Mouse (Mus musculus) E14TG2a.4 (cell line): ENCODE data around the gene Tmem207.

Source experiments
- H3K27me3 ChIP-seq: 2 replicates; pipeline ENCODE4 v1.6.1; 2014; ENCODE audit warnings: low read length, control low read depth; ENCODE audit not compliant: insufficient read depth
- H3K36me3 ChIP-seq: 2 replicates; pipeline ENCODE4 v1.6.1; 2014; ENCODE audit warnings: low read length, control low read depth; ENCODE audit not compliant: insufficient read depth
- H3K4me1 ChIP-seq: replicated peaks from 2 replicates; pipeline ENCODE4 v1.6.1; 2014; ENCODE audit warnings: low read depth, low read length, control low read depth
- H3K4me3 ChIP-seq: replicated peaks from 2 replicates; pipeline ENCODE4 v1.5.1; 2014; ENCODE audit warnings: mild to moderate bottlenecking, low read length
- H3K9me3 ChIP-seq: 2 replicates; pipeline ENCODE4 v1.6.1; 2014; ENCODE audit warnings: low read length, control low read depth
- CTCF ChIP-seq: conservative IDR thresholded peaks from 2 replicates; pipeline ENCODE4 v1.5.1; 2014; ENCODE audit warnings: low read length
- NANOG ChIP-seq: IDR thresholded peaks from 2 replicates; pipeline ENCODE4 v1.6.1; 2014; ENCODE audit warnings: borderline replicate concordance, low read length, mixed read lengths
- POU5F1 ChIP-seq: IDR thresholded peaks from 2 replicates; pipeline ENCODE4 v1.6.1; 2014; ENCODE audit warnings: low read length, borderline replicate concordance

Tmem207 gene

DNA sequence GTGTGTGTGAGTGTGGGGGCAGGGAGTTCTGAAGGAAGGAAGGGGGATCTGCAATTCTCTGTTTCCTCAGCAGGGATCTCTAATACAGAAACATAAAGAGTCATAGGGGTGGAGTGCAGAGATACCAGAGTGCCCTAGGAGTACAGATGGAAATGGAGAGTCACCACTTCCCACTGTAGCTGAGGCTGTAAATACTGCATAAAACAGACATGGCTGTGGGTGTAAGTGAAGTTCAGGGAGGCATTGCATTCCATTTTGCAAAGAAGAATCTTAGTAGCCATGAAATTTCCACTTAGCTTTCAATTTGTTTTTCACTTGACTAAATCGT lies 20.3 kb upstream of the Tmem207 start:
- Histone ChIP-seq H3K4me3 (no peak overlapping the region), H3K9me3 (no peaks in the 10 kb centered on the region), H3K36me3 (no peaks in the 10 kb centered on the region), H3K4me1 (no peaks in the 10 kb centered on the region), H3K27me3 (no peaks in the 10 kb centered on the region)
- TF ChIP-seq NANOG (no peak), POU5F1 (no peak), CTCF (no peak)

- no peak overlapping the region for H3K4me3 ChIP-seq
- H3K36me3 ChIP-seq, result no peaks in the 10 kb centered on the region
- H3K27me3 ChIP-seq, result no peaks in the 10 kb centered on the region
- H3K4me1 ChIP-seq, result no peaks in the 10 kb centered on the region
- H3K9me3 ChIP-seq, result no peaks in the 10 kb centered on the region
- TF ChIP-seq CTCF (no peak), POU5F1 (no peak), NANOG (no peak)
Observed at GRCm38 (mm10) chr16:26546170-26546878, 19.8 kb upstream of the Tmem207 start.

DNA sequence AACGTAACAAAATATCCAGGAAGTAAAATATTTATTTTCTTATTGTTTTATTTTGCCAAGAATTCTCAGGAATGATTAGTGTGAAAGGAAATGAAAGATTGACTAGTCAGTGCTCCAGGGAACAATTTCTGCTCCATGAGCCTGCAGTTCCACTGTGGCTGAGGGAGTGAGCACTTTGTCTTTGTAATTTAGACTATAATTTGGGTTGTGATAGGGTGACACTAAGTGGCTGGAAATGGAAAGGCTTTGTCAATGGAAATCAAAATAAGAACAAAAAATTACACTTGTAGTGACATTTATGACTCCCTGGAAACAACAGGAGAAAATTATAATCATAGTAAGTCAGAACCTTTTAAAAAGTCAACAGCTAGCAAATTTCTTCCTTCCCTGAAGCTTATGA lies 5.7 kb upstream of the Tmem207 start:
- Histone ChIP-seq H3K36me3 (no peaks in the 10 kb centered on the region), H3K4me3 (no peak overlapping the region), H3K9me3 (no peaks in the 10 kb centered on the region), H3K27me3 (no peaks in the 10 kb centered on the region), H3K4me1 (peaks cover 3% of the 10 kb centered on the region)
- TF ChIP-seq POU5F1 (no peak), CTCF (no peak), NANOG (no peak)

- Histone ChIP-seq H3K9me3 (no peaks in the 10 kb centered on the region), H3K27me3 (no peaks in the 10 kb centered on the region), H3K4me1 (no peaks in the 10 kb centered on the region), H3K36me3 (no peaks in the 10 kb centered on the region), H3K4me3 (no peak overlapping the region)
- TF ChIP-seq CTCF, result no peak
- no peak for TF ChIP-seq POU5F1
- no peak for TF ChIP-seq NANOG
Observed at GRCm38 (mm10) chr16:26530451-26530850, 3.9 kb upstream of the Tmem207 start.

DNA sequence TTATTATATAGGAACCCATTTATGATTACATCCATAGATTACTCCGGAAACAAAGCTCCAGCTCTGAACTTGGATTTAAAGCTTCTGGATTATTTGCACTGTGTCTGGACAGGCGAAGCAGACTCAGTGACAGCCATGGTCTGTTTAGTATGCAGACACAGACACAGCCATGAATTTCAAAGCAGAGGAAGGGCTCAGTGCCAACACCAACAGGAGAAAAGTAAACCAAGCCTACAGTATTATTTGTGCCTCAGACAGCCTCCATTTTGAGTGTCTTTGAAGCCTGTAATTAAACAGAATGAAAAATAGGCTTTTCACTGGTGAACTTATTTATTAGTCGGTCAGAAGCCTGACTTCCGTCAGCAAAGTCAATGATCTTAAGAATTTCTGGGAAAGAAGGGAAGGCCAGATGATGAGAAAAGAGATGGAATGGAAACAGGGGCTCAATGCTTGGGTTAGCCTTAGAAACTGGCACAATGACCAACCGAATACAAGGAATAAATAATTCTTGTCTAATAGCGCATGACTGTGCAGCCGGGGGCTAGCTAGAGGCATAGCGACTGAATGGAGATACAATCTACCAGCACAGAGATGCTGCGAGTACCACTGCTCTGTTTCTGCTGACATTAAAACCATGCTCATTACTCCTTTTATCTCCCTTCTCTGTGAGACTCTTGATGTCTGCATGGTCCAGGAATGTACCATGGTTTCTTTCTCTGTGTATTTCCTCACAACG lies 1.5 kb upstream of the Tmem207 start:
- TF ChIP-seq NANOG (no peak), CTCF (no peak), POU5F1 (no peak)
- H3K9me3 ChIP-seq, result no peaks in the 10 kb centered on the region

DNA sequence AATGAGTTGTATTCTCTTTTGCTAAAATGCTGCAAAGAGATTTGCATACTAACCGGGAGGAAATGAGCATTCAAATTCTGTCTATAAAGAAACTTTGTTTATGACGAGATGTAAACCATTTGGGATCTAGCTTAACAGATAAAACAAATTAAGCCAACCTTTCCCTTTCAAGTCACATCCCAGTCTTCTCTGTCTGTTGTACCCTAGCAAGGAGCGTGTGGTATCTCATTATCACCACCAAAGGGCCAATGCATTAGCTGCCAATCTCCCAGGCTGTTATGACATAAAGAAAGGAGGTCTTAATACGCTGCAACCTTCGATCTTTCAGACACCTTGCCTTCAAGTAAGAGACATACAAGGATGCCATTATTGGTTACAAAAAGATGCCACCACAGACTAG lies 737 bp downstream of the Tmem207 start:
- TF ChIP-seq NANOG (no peak), POU5F1 (no peak), CTCF (no peak)

More for the DNA sequence above, 1.5 kb upstream of the Tmem207 start:
- Histone ChIP-seq H3K27me3 (no peaks in the 10 kb centered on the region), H3K36me3 (no peaks in the 10 kb centered on the region), H3K4me1 (no peaks in the 10 kb centered on the region), H3K4me3 (no peak overlapping the region)

GRCm38 (mm10) chr16:26519596-26519995 lies 7.0 kb downstream of the Tmem207 start:
- TF ChIP-seq NANOG (no peak), CTCF (peak; percentile 66)
- 0 out of 2 replicates have a peak, but pooled peaks cover 6% of the 10 kb centered on the region for H3K4me1 ChIP-seq
- H3K9me3 ChIP-seq, result no peaks in the 10 kb centered on the region
- H3K27me3 ChIP-seq, result no peaks in the 10 kb centered on the region
- no peak overlapping the region for H3K4me3 ChIP-seq
- H3K36me3 ChIP-seq, result no peaks in the 10 kb centered on the region

More for the DNA sequence above, 737 bp downstream of the Tmem207 start:
- Histone ChIP-seq H3K27me3 (no peaks in the 10 kb centered on the region), H3K9me3 (no peaks in the 10 kb centered on the region), H3K4me1 (no peaks in the 10 kb centered on the region), H3K36me3 (no peaks in the 10 kb centered on the region), H3K4me3 (no peak overlapping the region)

DNA sequence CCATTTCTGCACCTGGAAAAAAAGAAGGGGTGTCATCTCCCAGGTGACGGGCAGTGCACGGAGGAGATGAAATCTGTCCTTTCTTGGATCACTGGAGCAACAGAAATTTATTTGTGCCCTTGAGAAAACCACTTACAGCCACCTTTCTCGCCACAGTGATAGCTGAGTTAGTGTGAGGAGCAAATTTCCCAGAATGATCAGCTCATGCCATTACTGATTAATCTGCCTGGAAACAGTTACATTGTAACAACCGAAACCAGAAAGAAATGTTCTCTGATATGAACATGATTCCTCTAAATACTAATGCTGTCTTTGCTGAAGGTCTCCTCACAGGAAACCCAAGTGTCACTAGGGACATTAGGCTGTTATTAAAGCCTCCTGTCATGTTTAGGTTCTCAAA lies 21.6 kb downstream of the Tmem207 start:
- H3K4me3 ChIP-seq, result no peak overlapping the region
- H3K9me3 ChIP-seq, result no peaks in the 10 kb centered on the region
- no peaks in the 10 kb centered on the region for H3K4me1 ChIP-seq
- no peak for TF ChIP-seq NANOG
- TF ChIP-seq POU5F1, result no peak
- no peak for TF ChIP-seq CTCF
- H3K27me3 ChIP-seq, result no peaks in the 10 kb centered on the region
- no peaks in the 10 kb centered on the region for H3K36me3 ChIP-seq
